Mouse (Mus musculus) G1E (cell line): ENCODE data around the gene Mtx1.

ENCODE experiments used
- CTCF ChIP-seq: IDR thresholded peaks from 2 replicates; pipeline ENCODE4 v1.5.1; 2012; ENCODE audit warnings: low read depth, low read length, inconsistent platforms, mixed read lengths
- GATA1 ChIP-seq: IDR thresholded peaks from 2 replicates; pipeline ENCODE4 v1.6.1; 2012; ENCODE audit warnings: borderline replicate concordance, low read length, inconsistent platforms, mixed read lengths
- GATA2 ChIP-seq: IDR thresholded peaks from 2 replicates; pipeline ENCODE4 v1.6.1; 2012; ENCODE audit warnings: low read depth, low read length, inconsistent platforms, borderline replicate concordance
- POLR2AphosphoS5 ChIP-seq: IDR thresholded peaks from 2 replicates; pipeline ENCODE4 v1.6.1; 2012; ENCODE audit warnings: low read depth, low read length, inconsistent platforms; ENCODE audit not compliant: insufficient replicate concordance
- TAL1 ChIP-seq: conservative IDR thresholded peaks from 2 replicates; pipeline ENCODE4 v1.6.1; 2012; ENCODE audit warnings: low read depth, low read length, inconsistent platforms, mixed read lengths

DNA sequence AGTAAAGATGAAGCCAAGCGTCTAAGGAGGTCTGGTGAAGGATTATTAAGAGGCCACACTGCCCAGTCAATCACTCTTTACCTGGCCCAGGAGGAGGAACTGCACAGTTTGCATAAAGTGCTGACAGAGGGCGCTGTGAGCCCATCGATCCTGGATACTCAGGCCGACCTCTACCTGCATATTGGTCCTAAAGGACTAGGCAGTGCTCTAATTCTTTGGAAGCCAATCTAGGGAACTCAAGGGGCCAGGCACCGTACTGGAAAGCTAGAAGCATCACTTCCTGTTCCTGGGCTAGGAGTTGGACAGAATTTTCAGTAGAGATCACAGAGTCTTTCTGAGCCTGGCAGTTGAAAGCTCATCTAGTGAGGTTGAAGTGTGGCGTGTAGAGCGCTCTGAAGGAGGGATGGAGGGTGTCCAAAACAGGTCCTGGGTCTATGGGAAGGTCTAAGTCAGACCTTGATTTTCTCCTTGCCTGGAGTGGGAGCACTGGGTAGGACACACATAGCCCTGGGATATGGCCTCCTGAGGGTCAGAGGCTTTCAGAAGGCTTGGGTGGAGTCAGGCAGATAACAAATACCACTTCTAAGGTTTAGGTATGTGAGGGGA is 23.6 kb upstream of the Mtx1 start:
- TF ChIP-seq CTCF: 0 out of 2 replicates have a peak, but pooled peaks have one; percentile 32
- TF ChIP-seq GATA1: no peak
- peak; percentile 41; the same call in 1 of the 2 replicates for TF ChIP-seq POLR2AphosphoS5
- no peak for TF ChIP-seq TAL1
- TF ChIP-seq GATA2: no peak
